Mouse (Mus musculus) myocyte (in vitro differentiated cells): ENCODE data around the gene Lrrc14b.

Experiments used
- CEBPB ChIP-seq: IDR thresholded peaks from 2 replicates; pipeline ENCODE4 v1.6.1; 2011; ENCODE audit warnings: mild to moderate bottlenecking, moderate library complexity; ENCODE audit not compliant: poor library complexity, insufficient read depth, severe bottlenecking
- E2F4 ChIP-seq: IDR thresholded peaks from one replicate; pipeline ENCODE4 v1.6.1; 2011; ENCODE audit warnings: mild to moderate bottlenecking, control low read depth, moderate library complexity; ENCODE audit not compliant: insufficient read depth
- MAX ChIP-seq: IDR thresholded peaks from one replicate; pipeline ENCODE4 v1.6.1; 2011; ENCODE audit warnings: low read depth, mild to moderate bottlenecking, control low read depth
- MYOD1 ChIP-seq, 3 experiments: IDR thresholded peaks; one replicate each; pipeline ENCODE4 v1.6.1; 2011; ENCODE audit warnings: control low read depth in 2 of 3, low read depth in 2 of 3, mild to moderate bottlenecking in 2 of 3, moderate library complexity in 1 of 3; ENCODE audit not compliant: insufficient read length in 2 of 3, control insufficient read depth in 1 of 3
- MYOG ChIP-seq, 3 experiments: IDR thresholded peaks; one replicate each; pipeline ENCODE4 v1.6.1; 2011; ENCODE audit warnings: control low read depth in 2 of 3, low read depth in 2 of 3, mild to moderate bottlenecking in 2 of 3; ENCODE audit not compliant: insufficient read length in 2 of 3, control insufficient read depth in 1 of 3, insufficient read depth in 1 of 3
- POLR2A ChIP-seq: IDR thresholded peaks from one replicate; pipeline ENCODE4 v1.6.1; 2011; ENCODE audit warnings: low read depth, mild to moderate bottlenecking, control low read depth, moderate library complexity; ENCODE audit not compliant: insufficient read length
- POLR2AphosphoS2 ChIP-seq: IDR thresholded peaks from one replicate; pipeline ENCODE4 v1.6.1; 2011; ENCODE audit warnings: low read depth, control low read depth; ENCODE audit not compliant: insufficient read length
- SRF ChIP-seq: IDR thresholded peaks from one replicate; pipeline ENCODE4 v1.6.1; 2011; ENCODE audit warnings: low read depth; ENCODE audit not compliant: control insufficient read depth, insufficient read length
- TCF12 ChIP-seq: IDR thresholded peaks from one replicate; pipeline ENCODE4 v1.6.1; 2011; ENCODE audit warnings: mild to moderate bottlenecking, control low read depth; ENCODE audit not compliant: poor library complexity, insufficient read depth, severe bottlenecking
- TCF3 ChIP-seq: IDR thresholded peaks from one replicate; pipeline ENCODE4 v1.6.1; 2011; ENCODE audit warnings: low read depth, control low read depth; ENCODE audit not compliant: insufficient read length
- USF1 ChIP-seq: IDR thresholded peaks from one replicate; pipeline ENCODE4 v1.6.1; 2011; ENCODE audit warnings: low read depth, mild to moderate bottlenecking, control low read depth, moderate library complexity

GRCm38 (mm10) chr13:74341036-74341435 lies 22.8 kb downstream of the Lrrc14b start:
- TF ChIP-seq E2F4 (no peak), POLR2AphosphoS2 (no peak), POLR2A (no peak), TCF3 (no peak), CEBPB (no peak), USF1 (no peak), MAX (no peak), MYOD1 (IDR thresholded peaks at IDR 0.05; ENCODE audit: control insufficient read depth in 1 of 3, insufficient read length in 2 of 3, low read depth in 2 of 3) (no peak), TCF12 (no peak), MYOG (IDR thresholded peaks at IDR 0.05; ENCODE audit: control insufficient read depth in 1 of 3, insufficient read depth in 1 of 3, insufficient read length in 2 of 3, low read depth in 2 of 3) (no peak), SRF (no peak)
